Mouse (Mus musculus): ENCODE measurements around the gene Slc5a5.

Slc5a5 gene

GRCm38 (mm10) chr8:70892022-70892895 is at the start of gene Slc5a5:
TSS of gene Slc5a5 (minus strand) at chr8:70892757.
- no peak for DNase-seq (ENCODE audit: low spot score)

- no peak for DNase-seq (ENCODE audit: low spot score)
Measured at GRCm38 (mm10) chr8:70941478-70941877, 48.9 kb upstream of the Slc5a5 start.

GRCm38 (mm10) chr8:70937200-70937599 is 44.6 kb upstream of the Slc5a5 start:
- no peak for DNase-seq (ENCODE audit: low spot score)

- no peak for DNase-seq (ENCODE audit: low spot score)
Measured at GRCm38 (mm10) chr8:70934786-70935185, 42.2 kb upstream of the Slc5a5 start.

GRCm38 (mm10) chr8:70933036-70933435 is 40.5 kb upstream of the Slc5a5 start:
- DNase-seq (ENCODE audit: low spot score), result peak; percentile 5

GRCm38 (mm10) chr8:70931731-70932130 is 39.2 kb upstream of the Slc5a5 start:
- DNase-seq (ENCODE audit: low spot score), result no peak

- DNase-seq (ENCODE audit: low spot score), result no peak
Measured at GRCm38 (mm10) chr8:70928778-70929322, 36.3 kb upstream of the Slc5a5 start.

GRCm38 (mm10) chr8:70928096-70928495 is 35.5 kb upstream of the Slc5a5 start:
- no peak for DNase-seq (ENCODE audit: low spot score)

- DNase-seq (ENCODE audit: low spot score), result no peak
Measured at GRCm38 (mm10) chr8:70926396-70926795, 33.8 kb upstream of the Slc5a5 start.

- DNase-seq (ENCODE audit: low spot score), result no peak
Measured at GRCm38 (mm10) chr8:70925754-70926153, 33.2 kb upstream of the Slc5a5 start.

GRCm38 (mm10) chr8:70924151-70924550 is 31.6 kb upstream of the Slc5a5 start:
- DNase-seq (ENCODE audit: low spot score), result no peak

GRCm38 (mm10) chr8:70920049-70920922 is 27.7 kb upstream of the Slc5a5 start:
- no peak for DNase-seq (ENCODE audit: low spot score)

GRCm38 (mm10) chr8:70914704-70915103 is 22.1 kb upstream of the Slc5a5 start:
- DNase-seq (ENCODE audit: low spot score), result no peak

GRCm38 (mm10) chr8:70913523-70913922 is 21.0 kb upstream of the Slc5a5 start:
- DNase-seq (ENCODE audit: low spot score), result no peak

GRCm38 (mm10) chr8:70912955-70913354 is 20.4 kb upstream of the Slc5a5 start:
- DNase-seq (ENCODE audit: low spot score), result no peak

GRCm38 (mm10) chr8:70911596-70911995 is 19.0 kb upstream of the Slc5a5 start:
- no peak for DNase-seq (ENCODE audit: low spot score)

GRCm38 (mm10) chr8:70907518-70907917 is 15.0 kb upstream of the Slc5a5 start:
- DNase-seq (ENCODE audit: low spot score), result no peak

- no peak for DNase-seq (ENCODE audit: low spot score)
Measured at GRCm38 (mm10) chr8:70905831-70906736, 13.5 kb upstream of the Slc5a5 start, which contains the start of gene Map1s. TSS of gene Map1s (plus strand) at chr8:70905932.

GRCm38 (mm10) chr8:70905463-70905830 is 12.9 kb upstream of the Slc5a5 start:
- no peak for DNase-seq (ENCODE audit: low spot score)

- no peak for DNase-seq (ENCODE audit: low spot score)
Measured at GRCm38 (mm10) chr8:70904532-70904931, 12.0 kb upstream of the Slc5a5 start.

- no peak for DNase-seq (ENCODE audit: low spot score)
Measured at GRCm38 (mm10) chr8:70903582-70903981, 11.0 kb upstream of the Slc5a5 start.

GRCm38 (mm10) chr8:70903112-70903511 is 10.6 kb upstream of the Slc5a5 start:
- DNase-seq (ENCODE audit: low spot score), result no peak
